Mouse (Mus musculus) liver, embryonic 13.5 days (tissue): ENCODE results near the gene Adamts13. TPM values are rescaled to one million over a fixed set of nuclear protein-coding genes. Genes with fewer than 3 reads are reported as not detected.
A peak's percentile ranks its signal among the peaks of the same experiment; 100 is the strongest.

Source experiments
- ATAC-seq: fragments of 200-750 bp; cut with Nextera tagmentation; 2 replicates; pipeline ENCODE4 v1.8.0; 2017; ENCODE audit warnings: low read depth, mild to moderate bottlenecking, moderate number of reproducible peaks, moderate library complexity
- DNase-seq: peaks from one replicate; pipeline ENCODE4 v3.0.0; 2022
- H3K27ac ChIP-seq: fragments of 300-500 bp; sonication (generic); 2 replicates; pipeline ENCODE4 v1.5.1; 2015; ENCODE audit warnings: moderate library complexity, mild to moderate bottlenecking, inconsistent platforms
- H3K27me3 ChIP-seq: fragments of 300-500 bp; sonication (generic); 2 replicates; pipeline ENCODE4 v1.6.1; 2015; ENCODE audit warnings: mild to moderate bottlenecking, inconsistent platforms
- H3K36me3 ChIP-seq: fragments of 300-500 bp; sonication (generic); 2 replicates; pipeline ENCODE4 v1.6.1; 2015; ENCODE audit warnings: mild to moderate bottlenecking, inconsistent platforms
- H3K4me1 ChIP-seq: fragments of 300-500 bp; sonication (generic); replicated peaks from 2 replicates; pipeline ENCODE4 v1.6.1; 2015; ENCODE audit warnings: inconsistent platforms
- H3K4me2 ChIP-seq: fragments of 300-500 bp; sonication (generic); 2 replicates; pipeline ENCODE4 v1.6.1; 2015; ENCODE audit warnings: inconsistent platforms, mild to moderate bottlenecking, moderate library complexity
- H3K4me3 ChIP-seq: fragments of 300-500 bp; sonication (generic); replicated peaks from 2 replicates; pipeline ENCODE4 v1.5.1; 2015; ENCODE audit warnings: mild to moderate bottlenecking, inconsistent platforms
- H3K9ac ChIP-seq: fragments of 300-500 bp; sonication (generic); 2 replicates; pipeline ENCODE4 v1.6.1; 2015; ENCODE audit warnings: mild to moderate bottlenecking, inconsistent platforms
- H3K9me3 ChIP-seq: fragments of 300-500 bp; sonication (generic); replicated peaks from 2 replicates; pipeline ENCODE4 v1.6.1; 2016; ENCODE audit warnings: inconsistent platforms
- WGBS: fragments of 180-500 bp; shearing (Covaris S2); methylation state at CpG from one replicate; pipeline ENCODE4 v1.1.7; 2015; ENCODE audit not compliant: insufficient replicate concordance; 5-methylcytosine and 5-hydroxymethylcytosine counted together
- polyA plus RNA-seq: library from polyadenylated mRNA; unstranded; fragments of >200 nt; fragmentation: Nextera tagmentation; extraction: Ambion mirVana; gene quantifications from 2 replicates; pipeline ENCODE4 v1.2.1, GENCODE M21; 2015

The Adamts13 gene
- polyA plus RNA-seq, 1 experiment from 2014 or later: 1.0 TPM

DNA sequence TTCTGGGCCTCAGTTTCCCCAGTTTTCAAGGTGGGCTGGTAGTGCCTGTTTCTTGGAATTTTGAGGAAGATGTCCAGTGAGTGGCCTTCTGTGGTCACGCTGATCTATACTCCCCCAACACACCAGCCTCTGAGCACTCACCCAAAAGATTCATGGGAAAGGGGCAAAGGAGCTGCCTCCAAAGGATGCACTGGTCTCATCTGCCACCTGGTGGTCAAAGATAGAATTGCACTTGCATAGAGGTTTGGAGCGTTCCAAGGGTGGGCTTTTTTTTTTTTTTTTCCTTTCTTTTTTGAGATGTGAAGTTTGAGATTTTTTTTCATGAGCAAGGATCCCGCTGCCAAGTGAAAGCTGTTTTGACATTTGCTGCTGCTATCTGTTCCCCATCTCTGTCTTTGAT, 65.4 kb downstream of the Adamts13 start:
- H3K9me3 ChIP-seq: no peaks in the 10 kb centered on the region
- WGBS: 0% methylated on average over 3 of the region's 3 CpGs
- no peak for ATAC-seq

DNA sequence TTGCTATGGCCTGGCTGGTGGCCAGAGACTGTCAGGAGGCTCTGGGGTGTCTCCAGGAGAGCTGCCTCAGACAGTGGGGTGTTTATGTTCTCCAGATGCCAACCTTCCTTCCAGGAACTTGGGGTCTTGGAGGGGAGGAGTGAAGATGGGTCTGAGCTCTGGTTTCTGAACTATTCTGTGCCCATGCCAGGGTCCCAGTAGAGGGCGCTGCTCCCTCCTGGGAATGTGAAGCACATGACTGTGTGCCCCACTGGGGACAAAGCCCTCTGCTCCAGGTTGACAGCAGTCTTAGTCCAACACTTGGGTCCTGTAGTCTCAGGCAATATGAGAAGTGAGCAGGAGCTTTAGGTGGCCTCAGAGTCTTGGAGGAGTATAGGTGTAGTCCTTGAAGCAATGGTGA, 66.1 kb downstream of the Adamts13 start:
- WGBS: 8% methylated on average over 1 of the region's 1 CpGs
- H3K4me3 ChIP-seq: no peak overlapping the region
- H3K9ac ChIP-seq: no peak overlapping the region
- no peaks in the 10 kb centered on the region for H3K36me3 ChIP-seq
- ATAC-seq: no peak
- H3K4me2 ChIP-seq: no peak overlapping the region
- H3K27me3 ChIP-seq: no peaks in the 10 kb centered on the region
- no peaks in the 10 kb centered on the region for H3K9me3 ChIP-seq
- DNase-seq: no peak
- H3K4me1 ChIP-seq: peaks cover 7% of the 10 kb centered on the region
- H3K27ac ChIP-seq: no peak overlapping the region

More for the DNA sequence above, 65.4 kb downstream of the Adamts13 start:
- H3K36me3 ChIP-seq: no peaks in the 10 kb centered on the region
- no peak overlapping the region for H3K4me3 ChIP-seq
- H3K4me1 ChIP-seq: peaks cover 7% of the 10 kb centered on the region
- H3K27me3 ChIP-seq: no peaks in the 10 kb centered on the region
- no peak overlapping the region for H3K9ac ChIP-seq
- H3K4me2 ChIP-seq: no peak overlapping the region
- no peak overlapping the region for H3K27ac ChIP-seq
- peak; percentile 39 for DNase-seq

DNA sequence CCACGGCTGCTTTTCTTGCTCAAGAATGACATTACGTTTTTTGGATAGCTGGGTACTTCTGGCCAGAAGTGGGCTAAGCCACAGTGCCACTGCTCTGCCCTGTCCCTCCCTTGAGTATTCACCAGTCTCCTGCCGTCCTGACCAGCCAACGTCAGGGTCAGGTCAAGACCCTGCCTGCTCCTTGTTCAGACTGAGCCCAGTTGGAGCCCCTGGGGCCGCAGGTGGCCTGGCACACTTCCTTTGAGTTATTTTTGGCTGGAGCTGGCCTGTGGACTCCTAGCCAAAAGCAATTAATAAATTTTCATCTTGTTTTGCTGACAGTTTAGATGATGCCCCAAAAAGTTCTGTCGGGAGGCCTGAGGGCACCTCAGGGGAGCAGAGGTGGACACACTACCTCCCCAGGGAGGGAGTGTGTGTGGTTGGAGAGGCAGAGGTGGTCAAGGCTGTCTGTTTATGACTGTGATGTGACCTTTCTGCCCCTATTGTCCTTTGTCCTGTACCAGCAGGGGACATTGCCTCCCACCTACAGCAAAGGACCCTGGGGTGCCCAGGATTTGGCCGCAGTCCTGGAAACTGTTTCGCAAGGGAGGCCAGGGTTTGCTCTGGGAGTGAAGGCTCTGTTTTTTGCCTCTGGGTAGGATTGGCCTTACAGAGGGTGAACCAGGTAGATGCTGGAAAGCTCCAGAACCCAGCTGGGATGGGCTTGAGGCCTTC, 69.1 kb downstream of the Adamts13 start:
- Histone ChIP-seq H3K4me1 (peaks cover 7% of the 10 kb centered on the region), H3K36me3 (no peaks in the 10 kb centered on the region), H3K27me3 (no peaks in the 10 kb centered on the region), H3K9ac (no peak overlapping the region), H3K4me2 (no peak overlapping the region), H3K4me3 (no peak overlapping the region), H3K9me3 (no peaks in the 10 kb centered on the region), H3K27ac (peak overlapping the region; percentile 65)
- 62% methylated on average over 8 of the region's 8 CpGs for WGBS
- ATAC-seq (peak; percentile 79), DNase-seq (no peak)

DNA sequence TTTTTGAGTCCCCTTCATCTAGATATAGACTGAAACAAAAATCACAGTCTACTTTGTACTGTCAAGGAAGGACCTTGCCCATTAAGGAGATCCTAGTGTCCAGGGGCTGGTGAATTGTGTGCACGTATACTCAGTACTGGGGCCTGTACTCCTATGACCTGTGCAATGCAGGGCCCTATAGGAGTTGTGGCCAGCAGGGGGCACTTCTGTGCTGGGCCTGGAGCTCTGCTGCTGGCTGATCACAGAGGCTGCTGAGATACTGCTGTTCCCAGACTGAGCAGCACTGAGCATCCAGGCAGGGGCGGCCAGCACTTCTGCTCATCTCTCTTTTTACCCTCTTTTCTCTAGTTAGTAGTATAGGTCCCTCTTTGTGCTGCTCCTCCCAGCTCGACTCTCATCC, 70.2 kb downstream of the Adamts13 start:
- WGBS: 31% methylated on average over 3 of the region's 3 CpGs

DNA sequence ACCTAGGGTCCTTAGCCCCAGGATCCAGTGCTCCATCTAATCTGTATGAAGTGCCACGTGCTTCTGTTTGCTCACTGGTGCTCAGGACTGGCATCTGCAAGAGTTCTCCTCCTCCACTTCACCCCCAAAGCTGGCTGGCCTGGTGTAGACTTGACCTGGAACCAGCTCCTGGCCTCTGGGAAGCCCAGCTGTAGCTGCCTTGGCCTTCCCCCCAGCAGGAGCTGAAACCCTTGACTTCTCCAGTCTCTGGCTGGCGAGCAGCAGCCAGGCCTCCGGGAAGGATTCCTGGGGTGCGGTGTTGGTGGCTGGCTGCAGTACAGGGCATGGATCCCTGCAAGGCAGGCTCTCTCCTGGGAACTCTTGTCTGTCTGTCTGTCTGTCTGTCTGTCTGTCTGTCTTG, 71.0 kb downstream of the Adamts13 start:
- H3K4me3 ChIP-seq: no peak overlapping the region
- no peak for ATAC-seq
- H3K9ac ChIP-seq: no peak overlapping the region

More for the DNA sequence above, 70.2 kb downstream of the Adamts13 start:
- Histone ChIP-seq H3K27me3 (no peaks in the 10 kb centered on the region), H3K4me3 (no peak overlapping the region), H3K4me1 (peaks cover 10% of the 10 kb centered on the region), H3K9ac (no peak overlapping the region), H3K4me2 (no peak overlapping the region), H3K9me3 (no peaks in the 10 kb centered on the region), H3K36me3 (no peaks in the 10 kb centered on the region), H3K27ac (no peak overlapping the region)
- DNase-seq (peak; percentile 35), ATAC-seq (peak; percentile 44)

DNA sequence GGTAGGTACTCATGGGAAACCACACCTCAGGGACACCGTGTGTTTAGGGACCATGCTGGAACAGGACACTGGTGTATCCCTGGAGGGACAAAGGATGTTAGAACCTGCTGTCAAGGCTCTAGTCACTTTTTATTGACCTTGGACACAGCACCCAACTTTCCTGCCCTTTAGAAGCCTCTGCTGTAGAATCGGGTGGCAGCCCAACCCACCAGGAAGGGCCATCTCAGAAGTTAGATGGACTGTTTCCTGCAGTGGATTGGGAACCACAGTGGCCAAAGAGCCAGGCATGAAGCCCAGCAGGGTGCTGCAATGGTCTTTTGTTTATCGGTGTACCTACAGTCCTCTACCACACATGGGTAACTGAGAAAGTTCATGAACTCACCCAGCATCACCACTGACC, 71.4 kb downstream of the Adamts13 start:
- 54% methylated on average over 3 of the region's 3 CpGs for WGBS
- no peak overlapping the region for H3K27ac ChIP-seq
- H3K4me3 ChIP-seq: no peak overlapping the region
- no peaks in the 10 kb centered on the region for H3K36me3 ChIP-seq
- no peak for ATAC-seq
- H3K9me3 ChIP-seq: no peaks in the 10 kb centered on the region
- H3K4me1 ChIP-seq: peaks cover 10% of the 10 kb centered on the region
- H3K4me2 ChIP-seq: no peak overlapping the region
- H3K27me3 ChIP-seq: no peaks in the 10 kb centered on the region
- H3K9ac ChIP-seq: no peak overlapping the region
- DNase-seq: no peak

More for the DNA sequence above, 71.0 kb downstream of the Adamts13 start:
- 82% methylated on average over 4 of the region's 4 CpGs for WGBS
- Histone ChIP-seq H3K27me3 (no peaks in the 10 kb centered on the region), H3K9me3 (no peaks in the 10 kb centered on the region), H3K36me3 (no peaks in the 10 kb centered on the region), H3K4me2 (no peak overlapping the region), H3K27ac (no peak overlapping the region), H3K4me1 (peaks cover 10% of the 10 kb centered on the region)
- no peak for DNase-seq

DNA sequence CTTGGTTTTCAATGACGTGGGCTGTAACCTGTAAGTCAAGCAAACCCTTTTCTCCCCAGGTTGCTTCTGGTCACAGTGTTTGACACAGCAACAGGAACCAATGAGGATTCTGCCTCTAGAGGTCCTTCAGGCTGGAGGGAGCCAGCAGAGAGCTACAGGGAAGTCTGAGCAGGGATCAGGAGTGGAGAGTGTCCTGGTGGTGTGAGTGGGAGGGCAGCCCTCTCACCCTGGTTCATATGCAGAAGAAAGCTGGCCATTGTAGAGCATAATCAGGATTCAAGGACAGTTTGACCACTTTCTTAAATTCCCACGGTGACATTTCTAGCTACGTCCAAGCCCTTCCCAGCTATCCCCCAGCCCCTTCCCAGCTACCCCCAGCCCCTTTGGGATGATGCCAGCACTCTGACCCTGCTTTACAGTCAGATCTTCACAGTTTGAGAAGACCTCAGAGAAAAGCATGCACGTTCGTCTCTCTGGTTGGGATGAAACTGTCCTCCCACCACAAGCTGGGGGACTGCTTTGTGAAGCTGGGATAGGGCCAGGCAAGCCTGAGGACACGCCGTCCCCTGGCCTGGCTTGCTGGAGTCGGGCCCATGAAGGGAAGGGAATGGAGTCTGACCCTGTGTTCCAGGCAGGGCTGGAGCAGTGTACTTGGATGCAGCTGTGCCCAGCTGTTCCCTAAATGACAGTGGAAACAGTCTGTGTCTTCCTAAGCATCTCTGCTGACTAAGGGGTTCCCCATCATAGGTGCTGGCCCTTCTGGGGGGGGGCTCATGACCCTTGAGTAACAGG, 73.0 kb downstream of the Adamts13 start:
- Histone ChIP-seq H3K9me3 (no peaks in the 10 kb centered on the region), H3K4me3 (no peak overlapping the region), H3K36me3 (no peaks in the 10 kb centered on the region), H3K4me2 (no peak overlapping the region), H3K4me1 (peaks cover 10% of the 10 kb centered on the region), H3K27me3 (no peaks in the 10 kb centered on the region), H3K9ac (no peak overlapping the region), H3K27ac (no peak overlapping the region)
- DNase-seq (no peak), ATAC-seq (no peak)
- 49% methylated on average over 8 of the region's 8 CpGs for WGBS

DNA sequence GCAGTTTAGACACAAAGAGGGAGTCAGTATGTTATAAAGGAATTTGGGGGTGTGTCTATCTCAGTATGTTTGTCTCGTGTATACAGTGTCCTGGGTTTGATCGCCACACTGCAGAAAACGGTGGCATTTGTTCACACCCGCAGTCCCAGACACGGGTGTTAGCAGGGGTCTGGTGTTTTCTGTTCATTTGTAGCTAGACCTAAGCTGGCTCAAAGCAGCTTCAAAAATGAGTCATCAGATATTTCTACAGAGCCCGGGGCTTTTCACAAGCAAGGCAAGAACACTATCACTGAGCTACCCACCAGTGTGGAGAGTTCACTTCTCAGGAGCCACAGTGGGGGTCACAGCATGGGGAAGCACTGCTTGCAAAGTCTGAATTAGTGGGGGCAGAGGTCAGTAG, 76.2 kb downstream of the Adamts13 start:
- Histone ChIP-seq H3K9me3 (no peaks in the 10 kb centered on the region), H3K9ac (no peak overlapping the region), H3K4me2 (no peak overlapping the region), H3K27ac (peak overlapping the region; percentile 6; the same call in 1 of the 2 replicates), H3K36me3 (no peaks in the 10 kb centered on the region), H3K4me3 (no peak overlapping the region), H3K4me1 (peaks cover 3% of the 10 kb centered on the region; the same call in 1 of the 2 replicates), H3K27me3 (no peaks in the 10 kb centered on the region)
- no peak for DNase-seq
- 55% methylated on average over 6 of the region's 6 CpGs for WGBS
- no peak for ATAC-seq

DNA sequence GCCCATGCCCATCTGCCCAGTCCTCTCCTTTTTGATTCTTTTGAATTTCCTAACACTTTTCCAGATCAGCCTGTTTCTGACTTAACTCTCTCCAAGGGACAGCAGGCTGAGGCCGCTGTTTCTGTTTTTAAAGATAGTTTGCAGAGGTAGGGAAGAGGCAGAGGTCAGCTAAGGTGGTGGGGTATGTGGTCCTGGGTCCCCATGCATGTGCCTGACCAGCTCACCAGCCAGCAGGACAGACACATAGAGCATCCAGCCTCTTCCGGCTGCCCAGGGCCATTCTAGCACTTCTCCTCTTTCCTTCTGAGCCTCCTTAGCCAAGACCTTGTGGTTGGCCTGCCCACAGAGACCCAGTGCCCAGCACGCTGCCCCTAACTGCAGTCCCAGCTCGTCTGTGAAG, 85.0 kb downstream of the Adamts13 start:
- H3K4me3 ChIP-seq: no peak overlapping the region
- H3K4me1 ChIP-seq: peaks cover 6% of the 10 kb centered on the region; the same call in 1 of the 2 replicates
- H3K4me2 ChIP-seq: no peak overlapping the region
- ATAC-seq (no peak), DNase-seq (no peak)
- H3K27ac ChIP-seq: no peak overlapping the region
- no peaks in the 10 kb centered on the region for H3K27me3 ChIP-seq
- H3K9ac ChIP-seq: no peak overlapping the region
- no peaks in the 10 kb centered on the region for H3K36me3 ChIP-seq
- no peaks in the 10 kb centered on the region for H3K9me3 ChIP-seq
- WGBS: 33% methylated on average over 4 of the region's 4 CpGs

DNA sequence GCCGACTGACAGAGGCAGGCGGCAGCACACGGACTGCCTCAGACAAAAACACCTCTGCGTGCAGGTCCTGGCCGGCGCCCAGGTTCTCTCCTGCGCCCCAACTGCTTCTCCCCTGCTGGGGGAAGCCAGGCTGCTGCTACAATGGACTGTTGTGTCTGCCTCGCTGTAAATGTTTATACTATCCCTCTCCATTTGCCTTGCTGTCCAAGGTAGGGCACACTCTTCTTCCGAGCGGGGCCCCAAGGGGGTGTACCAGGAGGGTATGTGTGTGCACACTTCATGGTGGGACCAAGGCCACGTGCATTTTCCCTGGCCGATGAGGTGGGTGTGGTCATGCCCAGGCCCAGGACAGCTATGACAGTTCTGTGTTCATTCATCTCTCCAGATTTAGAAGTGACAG, 85.5 kb downstream of the Adamts13 start:
- no peak for ATAC-seq
- Histone ChIP-seq H3K27ac (no peak overlapping the region), H3K36me3 (no peaks in the 10 kb centered on the region), H3K4me1 (peaks cover 6% of the 10 kb centered on the region; the same call in 1 of the 2 replicates), H3K4me3 (no peak overlapping the region), H3K27me3 (no peaks in the 10 kb centered on the region), H3K4me2 (no peak overlapping the region), H3K9ac (no peak overlapping the region), H3K9me3 (no peaks in the 10 kb centered on the region)
- 42% methylated on average over 12 of the region's 12 CpGs for WGBS
- no peak for DNase-seq

DNA sequence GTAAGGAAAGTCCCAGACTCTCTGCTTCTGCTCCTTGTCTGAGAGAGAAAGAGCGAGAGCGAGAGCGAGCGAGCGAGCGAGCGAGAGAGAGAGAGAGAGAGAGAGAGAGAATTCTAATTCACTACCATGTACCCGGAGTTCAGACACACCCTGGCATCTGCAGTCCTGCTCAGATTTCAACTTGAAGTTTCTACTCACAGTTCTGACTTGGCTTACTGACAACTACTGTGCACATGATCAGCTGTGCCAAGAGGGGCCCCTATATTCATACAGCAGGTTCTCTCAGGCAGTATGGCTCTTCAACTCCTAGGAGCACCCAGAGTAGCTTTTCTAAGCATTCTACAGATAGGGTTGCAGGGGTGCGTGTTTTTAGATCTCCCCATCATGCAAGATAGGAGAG, 86.0 kb downstream of the Adamts13 start:
- no peak for ATAC-seq
- Histone ChIP-seq H3K9ac (no peak overlapping the region), H3K27me3 (no peaks in the 10 kb centered on the region), H3K4me3 (no peak overlapping the region), H3K9me3 (no peaks in the 10 kb centered on the region), H3K27ac (no peak overlapping the region), H3K4me2 (no peak overlapping the region), H3K4me1 (peaks cover 6% of the 10 kb centered on the region; the same call in 1 of the 2 replicates), H3K36me3 (no peaks in the 10 kb centered on the region)
- no peak for DNase-seq
- WGBS: 81% methylated on average over 9 of the region's 9 CpGs
